Mouse (Mus musculus): Measurements from ENCODE around the gene Hipk1.

Hipk1 gene

DNA sequence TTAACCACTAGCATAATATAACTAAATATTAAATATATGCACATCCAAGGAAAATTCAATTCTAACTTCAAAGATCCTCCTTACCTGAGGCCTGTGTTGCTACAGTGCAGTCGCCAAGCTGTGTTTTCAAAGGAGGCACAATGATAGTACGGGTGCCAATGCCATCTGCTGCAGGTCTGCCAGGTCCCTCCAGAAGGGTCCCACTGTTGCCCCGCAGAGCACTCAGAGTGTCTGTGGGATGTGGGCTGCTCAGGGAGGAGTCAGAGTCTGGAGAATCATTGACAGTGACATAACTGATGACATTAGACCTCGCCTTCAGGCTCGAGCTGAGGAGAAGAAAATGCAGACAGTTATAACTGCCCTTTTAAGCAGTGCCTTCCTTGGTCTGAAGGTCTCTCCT, 44.7 kb downstream of the Hipk1 start:
- no peak for DNase-seq (ENCODE audit: low read depth, low spot score)

DNA sequence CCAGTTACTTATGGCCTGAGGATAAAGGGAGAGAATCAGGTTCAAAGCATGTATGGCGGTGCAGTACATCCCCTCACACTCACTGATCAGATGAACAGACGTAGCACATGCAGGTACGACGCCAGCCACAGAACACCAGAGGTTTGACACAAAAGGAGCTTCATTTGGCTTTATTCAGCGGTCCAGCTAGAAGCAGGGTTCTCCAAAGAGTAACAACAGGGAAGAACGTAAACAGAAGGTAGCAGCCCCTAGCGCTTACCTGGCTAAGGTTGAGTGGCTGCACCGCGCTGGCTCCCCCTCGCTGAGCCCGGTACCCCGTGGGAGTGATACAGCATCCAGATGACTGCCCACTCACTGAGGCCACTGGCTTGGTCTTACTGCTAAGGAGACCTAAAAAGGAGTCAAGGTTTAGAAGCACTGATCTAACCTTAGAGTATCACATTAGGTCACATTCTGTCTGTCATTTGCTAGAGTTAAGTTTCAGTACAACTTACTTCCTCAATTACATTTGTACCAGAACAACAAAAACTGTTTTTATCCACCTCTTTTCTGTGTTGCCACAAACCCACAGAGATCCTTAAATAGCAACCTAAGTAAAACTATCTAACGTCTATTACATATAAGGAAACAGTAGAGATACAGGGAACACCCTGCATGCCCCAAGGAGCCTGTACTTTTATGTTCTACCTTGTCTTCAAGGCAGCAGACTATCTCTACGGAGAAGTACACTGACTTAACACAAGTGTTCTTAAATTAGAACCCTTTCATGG, 46.2 kb downstream of the Hipk1 start:
- no peak for DNase-seq (ENCODE audit: low read depth, low spot score)

DNA sequence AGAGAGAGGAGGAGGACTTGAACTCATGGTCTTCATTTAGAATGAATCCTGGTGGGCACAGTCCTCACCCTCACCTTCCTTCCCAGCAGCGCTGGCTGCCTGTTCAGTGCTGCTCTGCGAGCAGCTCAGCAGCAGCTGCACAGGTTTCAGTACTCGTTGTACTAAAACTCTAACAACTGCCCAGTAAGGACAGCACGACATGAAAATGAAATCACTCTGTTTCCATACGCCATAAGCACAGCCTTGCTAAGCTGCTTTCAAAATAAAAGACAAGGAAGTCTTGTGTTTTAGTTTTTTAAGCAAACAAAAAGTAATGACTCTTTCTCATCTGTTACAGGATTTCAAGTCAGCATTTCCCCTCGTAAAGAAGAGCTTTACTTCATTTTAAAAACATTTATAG, 48.2 kb downstream of the Hipk1 start:
- DNase-seq (ENCODE audit: low read depth, low spot score): no peak

DNA sequence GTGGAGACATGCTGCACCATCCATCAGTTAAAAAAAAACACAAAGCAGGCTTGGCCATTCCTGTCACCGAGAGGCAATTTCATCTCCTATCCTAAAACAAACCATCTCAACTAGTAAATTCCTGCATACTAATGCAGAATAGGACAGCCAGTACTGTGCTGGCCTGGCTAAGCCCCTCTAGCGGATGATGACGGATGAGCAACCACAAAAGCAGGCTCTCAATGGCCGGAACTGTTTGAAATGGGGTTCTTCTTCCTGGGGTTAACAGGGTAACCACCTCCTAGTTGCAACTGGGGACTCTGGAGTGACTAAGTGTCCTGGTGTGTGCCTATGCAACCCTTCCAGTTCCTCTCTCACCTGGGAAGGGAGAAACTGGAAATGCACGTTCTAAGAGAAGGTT, 51.0 kb downstream of the Hipk1 start:
- DNase-seq (ENCODE audit: low read depth, low spot score): no peak

DNA sequence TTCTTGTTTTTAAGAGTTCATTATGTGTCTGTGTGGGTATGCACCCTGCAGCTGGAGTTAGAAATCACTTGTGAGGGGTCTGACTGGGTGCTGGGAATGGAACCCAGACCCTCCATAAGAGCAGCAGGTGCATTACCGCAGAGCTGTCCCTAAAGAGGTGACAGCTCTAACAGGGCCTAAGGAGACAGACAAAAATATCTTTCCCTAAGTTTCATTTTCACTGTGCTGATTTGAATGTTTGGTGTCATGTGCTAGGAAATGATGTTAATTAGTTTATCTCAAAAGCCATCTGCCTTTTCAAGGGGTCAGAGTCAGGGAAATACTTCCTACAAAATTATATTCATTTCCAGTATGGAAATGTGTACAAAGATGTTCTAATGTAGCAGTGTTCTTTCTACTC, 52.0 kb downstream of the Hipk1 start, which contains the start of gene Gm10964:
Gene Gm10964 (plus strand): TSS at position 38 of the 400 bp plus-strand sequence.
- DNase-seq (ENCODE audit: low read depth, low spot score): no peak

DNA sequence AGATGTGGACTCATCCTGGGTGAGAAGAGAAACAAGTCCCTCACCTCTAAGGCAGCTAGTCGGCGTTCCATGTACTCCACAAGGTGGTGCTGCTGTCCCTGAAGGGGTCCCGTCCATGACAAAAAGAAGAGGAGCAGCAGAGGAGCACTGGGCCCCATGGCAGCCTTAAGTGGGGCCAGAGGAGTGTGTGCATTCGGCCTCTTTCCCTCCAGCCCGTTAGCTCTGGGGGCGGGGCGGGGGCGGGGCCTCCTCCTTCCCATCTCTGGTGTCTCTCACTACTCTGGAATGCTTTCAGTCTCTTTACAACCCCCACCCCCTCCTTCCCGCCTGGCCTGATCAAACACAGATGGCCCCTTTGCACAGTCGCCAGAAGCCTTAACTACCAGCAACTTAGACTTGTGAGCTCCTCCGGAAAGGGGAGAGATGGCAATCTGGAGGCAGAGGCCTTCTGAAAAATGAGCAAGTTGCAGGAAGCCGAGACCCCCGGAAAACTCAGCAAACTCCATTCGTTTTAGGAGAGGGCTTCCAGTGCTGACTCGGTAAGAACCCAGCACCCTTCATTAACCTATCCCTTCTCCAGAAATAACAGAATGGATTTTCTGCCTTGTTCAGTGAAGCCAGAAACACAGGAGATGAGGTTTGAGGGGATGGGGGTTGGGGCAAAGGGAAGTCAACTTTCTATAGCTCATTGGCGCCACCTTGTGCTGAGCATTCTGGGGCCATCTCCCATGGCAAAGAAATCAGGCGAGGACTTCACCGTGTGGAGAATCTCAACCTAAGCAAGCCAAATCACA, 53.4 kb downstream of the Hipk1 start, which contains the start of gene Olfml3:
Gene Olfml3 (minus strand): TSS at position 224 of the 794 bp plus-strand sequence.
- DNase-seq (ENCODE audit: low read depth, low spot score): peak; percentile 93

DNA sequence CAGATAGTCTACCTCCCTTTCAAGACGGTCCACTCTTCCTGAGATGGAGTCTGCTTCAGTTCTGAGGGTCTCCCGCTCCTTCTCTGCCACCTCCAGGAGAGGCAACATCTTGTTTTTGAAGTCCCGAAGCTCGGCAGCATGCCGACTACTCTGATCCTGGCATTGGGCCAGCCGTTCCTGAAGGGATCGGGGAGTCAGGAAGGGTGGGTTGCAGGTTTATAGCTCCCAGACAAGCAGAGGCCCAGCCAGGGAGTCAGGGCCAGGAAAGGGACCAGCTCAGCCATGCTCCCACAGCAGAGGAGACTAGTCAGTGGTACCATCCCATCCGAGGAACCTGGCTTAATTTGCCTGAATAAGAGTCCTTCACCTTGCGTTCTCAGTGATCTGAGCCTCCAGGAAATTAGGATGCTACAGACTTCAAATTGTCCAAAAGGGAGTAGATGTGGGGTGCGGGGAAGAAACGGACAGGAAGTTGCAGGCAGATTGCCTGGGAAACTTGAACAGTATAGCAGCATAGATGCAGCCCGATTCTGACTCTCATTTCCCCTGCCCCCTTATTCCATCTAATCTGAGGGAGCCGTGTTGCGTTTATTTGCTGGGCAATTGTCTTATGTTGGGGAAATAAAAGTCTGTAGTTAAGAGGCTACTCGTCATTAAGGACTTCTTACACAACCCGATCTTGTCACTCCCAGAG, 54.2 kb downstream of the Hipk1 start:
- peak; percentile 34 for DNase-seq (ENCODE audit: low read depth, low spot score)

DNA sequence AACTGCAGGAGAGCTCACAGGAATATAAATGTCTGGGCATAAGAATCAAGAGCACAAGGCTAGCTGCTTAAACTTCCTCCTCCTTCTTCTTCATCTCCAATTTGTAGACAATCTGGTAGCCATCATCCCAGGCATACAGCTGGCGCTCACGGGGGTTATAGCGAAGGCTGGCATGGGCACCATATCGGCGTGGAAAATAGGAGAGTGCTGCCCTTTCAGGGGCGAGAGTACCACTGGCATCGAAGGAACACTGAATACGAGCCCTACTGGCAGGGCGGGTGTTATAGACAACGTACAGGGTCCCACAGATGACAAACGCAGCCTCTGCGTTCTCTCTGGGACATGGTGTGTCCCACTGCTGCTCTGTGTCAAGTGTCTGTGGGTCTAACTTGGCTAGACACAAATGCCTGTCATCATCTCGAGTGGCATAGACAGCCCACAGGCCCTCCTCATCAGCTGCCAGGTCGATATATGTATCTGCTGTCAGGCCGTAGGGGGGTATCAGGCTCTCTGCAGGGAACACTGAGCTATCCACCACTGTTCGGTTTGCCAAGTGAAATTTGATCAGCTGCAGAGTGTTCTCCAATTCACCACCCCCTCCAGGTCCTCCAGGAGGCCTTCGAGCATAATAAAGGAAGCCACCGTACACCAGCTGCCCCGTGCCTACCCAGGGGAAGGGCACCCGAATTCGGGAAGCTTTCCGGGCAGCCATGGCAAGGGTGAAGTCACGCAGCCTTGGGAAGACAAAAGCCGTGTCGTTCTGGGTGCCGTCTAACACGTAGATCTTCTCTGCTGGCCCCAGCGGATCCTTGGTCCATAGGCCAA, 55.4 kb downstream of the Hipk1 start:
- no peak for DNase-seq (ENCODE audit: low read depth, low spot score)

DNA sequence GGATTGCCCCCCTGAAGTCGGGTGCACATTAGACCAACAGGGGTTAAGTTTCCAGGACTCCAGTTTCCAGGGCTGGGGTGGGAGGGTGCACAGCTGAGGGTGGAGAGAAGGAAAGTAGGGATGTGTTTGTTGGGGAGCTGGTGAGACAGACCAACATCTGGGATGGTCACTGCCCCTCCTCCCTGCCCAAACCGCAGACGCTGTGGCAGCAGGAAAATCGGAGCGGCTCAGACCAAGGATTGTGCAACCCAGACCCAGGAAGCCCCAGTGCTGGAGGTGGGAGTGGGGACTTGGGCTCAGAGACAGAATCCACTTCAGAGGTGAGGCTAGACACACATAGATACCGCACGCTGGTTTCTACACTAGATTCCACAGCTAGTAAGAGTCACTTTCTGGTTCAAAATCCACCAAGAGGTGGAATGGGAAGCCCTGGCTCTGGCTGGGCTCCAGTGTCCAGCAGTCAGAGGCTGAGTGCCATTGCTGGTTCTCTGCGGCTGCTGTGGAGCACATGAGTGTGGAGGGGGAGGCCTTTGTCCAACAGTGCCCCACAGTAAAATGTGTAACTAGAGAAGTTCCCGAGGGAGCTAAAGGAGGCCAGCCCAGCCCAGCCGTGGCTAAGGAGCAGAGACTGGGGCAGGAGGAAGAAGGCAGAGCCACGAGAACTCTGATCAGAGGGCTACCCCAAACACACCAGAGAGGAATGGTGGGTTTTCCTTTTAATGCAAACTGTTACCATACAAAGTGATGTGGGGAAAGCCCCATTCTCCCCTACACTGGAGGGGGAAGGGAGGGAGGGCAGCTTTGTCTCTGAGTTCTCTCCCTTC, 56.5 kb downstream of the Hipk1 start:
- DNase-seq (ENCODE audit: low read depth, low spot score): peak; percentile 73

DNA sequence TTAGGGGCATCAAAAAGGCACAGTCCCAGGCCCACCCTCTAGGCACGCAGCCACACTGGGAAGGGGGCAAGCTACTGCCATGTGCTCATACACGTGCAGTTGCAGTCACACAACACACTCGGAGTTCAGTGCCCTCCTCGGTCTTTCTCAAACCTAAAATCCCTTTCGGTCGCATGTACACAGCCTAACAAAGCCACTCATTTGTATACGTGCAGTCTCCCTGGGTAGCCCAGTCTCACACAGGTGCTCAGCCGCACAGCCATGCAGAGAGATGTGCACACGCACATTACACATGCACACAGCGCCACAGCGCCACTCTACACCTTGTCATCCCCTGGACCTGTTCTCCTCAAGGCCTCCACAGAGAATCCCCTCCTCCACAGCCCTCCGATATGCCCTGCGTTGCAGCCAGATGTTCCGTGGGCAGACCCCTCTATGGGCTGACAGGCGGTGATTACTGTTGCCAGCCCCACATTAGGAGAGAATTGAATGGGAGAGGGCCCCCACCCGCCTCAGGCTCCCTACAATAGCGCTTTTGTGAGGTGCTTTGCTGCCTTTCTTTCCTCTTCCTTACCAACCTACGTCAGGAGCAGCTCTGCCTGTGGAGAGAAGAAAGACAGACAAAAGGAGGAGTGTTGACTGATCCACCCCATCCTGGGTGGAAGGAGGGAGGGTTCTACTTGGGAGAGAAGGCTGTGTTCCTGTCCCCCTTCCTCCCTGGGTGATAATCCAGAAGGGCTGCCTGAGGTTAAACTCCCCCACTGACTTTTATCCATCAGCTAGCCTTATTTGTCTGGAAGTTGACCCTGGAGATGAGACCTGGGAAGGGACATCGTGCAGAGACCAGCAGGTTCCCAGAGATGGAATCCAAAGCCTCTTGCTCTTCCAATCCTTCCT, 57.3 kb downstream of the Hipk1 start:
- DNase-seq (ENCODE audit: low read depth, low spot score): peak; percentile 57

DNA sequence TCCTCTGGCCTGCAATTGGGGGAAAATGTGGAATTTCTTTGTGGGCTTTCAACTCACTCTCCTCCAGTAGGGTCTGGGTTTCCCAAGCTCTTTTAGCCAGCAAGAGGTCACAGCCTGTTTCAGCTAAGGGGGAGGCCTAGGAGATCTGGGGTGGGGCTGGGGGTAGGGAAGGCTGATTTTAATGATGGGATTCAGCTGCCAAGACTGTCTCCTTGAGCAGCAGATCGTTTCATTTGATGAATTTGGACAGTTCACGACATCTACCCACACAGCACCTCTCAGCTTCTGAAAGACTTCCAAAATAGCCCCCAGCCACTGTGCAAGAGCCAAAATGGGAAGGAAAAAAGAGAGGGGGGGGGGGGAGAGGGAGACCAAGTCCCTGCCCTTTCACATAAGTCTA, 58.2 kb downstream of the Hipk1 start:
- DNase-seq (ENCODE audit: low read depth, low spot score): no peak

DNA sequence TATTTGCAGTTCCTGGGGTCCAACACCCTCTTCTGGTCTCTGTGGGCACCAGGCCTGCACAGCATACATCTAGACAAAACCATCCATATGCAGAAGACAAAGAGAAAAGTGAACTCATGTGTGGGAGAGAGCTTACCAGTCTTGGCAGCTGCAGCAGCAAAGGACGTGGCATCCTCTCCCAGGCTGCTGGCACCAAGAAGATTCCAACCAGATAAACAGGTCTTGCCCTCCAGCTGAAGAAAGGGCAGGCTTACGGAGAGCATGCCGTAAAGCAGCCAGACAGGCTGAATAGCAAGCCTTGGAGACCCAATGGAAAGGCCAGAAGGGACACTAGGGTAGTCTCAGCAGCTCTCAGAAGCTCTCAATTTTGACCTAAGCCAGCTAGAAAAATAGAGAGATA, 59.2 kb downstream of the Hipk1 start:
- no peak for DNase-seq (ENCODE audit: low read depth, low spot score)

DNA sequence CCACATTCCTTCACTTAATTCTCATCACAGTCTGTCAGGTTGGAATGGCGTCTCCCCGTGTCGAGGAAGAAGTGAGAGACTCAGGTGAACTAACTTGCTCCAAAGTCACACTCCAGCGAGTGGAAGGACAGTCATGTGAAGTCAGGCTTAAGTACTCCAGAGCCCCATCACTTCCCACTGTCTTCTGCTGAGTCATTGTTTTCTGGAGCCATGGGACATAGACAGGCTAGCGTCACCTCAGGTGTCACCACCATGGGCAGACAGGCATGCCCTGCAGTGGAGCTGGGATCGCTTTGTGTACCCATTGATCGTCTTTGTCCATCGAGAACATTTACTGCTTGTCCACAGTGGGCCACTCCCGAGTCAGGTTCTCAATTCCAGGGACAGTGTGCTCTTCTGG, 61.5 kb downstream of the Hipk1 start:
- no peak for DNase-seq (ENCODE audit: low read depth, low spot score)

DNA sequence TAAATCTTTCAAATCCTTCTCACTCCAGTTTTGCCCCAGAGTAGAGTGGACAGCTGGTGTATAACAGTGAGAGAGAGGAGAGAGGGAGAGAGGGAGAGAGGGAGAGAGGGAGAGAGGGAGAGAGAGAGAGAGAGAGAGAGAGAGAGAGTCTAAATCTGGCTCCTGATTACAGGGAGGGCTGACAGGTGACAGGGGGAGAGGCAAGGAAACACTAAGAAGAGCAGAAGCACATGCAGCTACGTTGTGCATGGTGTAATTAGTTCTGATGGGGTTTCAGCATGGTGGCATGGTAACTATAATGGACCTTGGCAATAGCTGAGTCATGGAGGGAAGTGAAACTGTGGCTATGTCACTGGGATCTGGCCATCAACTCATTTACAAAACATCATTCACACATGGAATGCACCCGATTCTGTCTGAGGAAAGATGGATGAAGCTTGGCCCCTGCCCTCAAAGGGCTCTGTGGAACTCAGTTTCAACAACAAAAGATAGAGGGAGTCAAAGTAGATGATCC, 63.5 kb downstream of the Hipk1 start:
- no peak for DNase-seq (ENCODE audit: low read depth, low spot score)

DNA sequence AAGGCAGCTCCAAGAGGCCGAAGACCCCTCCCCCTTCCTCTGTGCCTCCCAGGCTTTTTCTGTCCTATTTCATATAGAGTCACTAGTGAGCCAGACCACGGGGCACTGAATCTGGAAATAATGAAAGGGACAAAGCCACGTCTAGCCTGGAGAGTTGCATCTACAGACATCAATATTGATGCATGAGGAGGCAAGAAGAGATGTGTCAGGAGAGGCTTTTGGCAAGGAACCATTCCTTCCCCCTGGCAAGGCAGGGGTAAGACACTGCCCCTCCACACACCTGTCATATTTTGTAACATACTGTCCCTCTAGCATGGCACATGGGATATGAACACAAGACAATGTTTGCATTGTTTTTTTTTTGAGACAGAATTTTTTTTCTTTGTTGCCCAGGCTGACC, 64.7 kb downstream of the Hipk1 start:
- DNase-seq (ENCODE audit: low read depth, low spot score): no peak

DNA sequence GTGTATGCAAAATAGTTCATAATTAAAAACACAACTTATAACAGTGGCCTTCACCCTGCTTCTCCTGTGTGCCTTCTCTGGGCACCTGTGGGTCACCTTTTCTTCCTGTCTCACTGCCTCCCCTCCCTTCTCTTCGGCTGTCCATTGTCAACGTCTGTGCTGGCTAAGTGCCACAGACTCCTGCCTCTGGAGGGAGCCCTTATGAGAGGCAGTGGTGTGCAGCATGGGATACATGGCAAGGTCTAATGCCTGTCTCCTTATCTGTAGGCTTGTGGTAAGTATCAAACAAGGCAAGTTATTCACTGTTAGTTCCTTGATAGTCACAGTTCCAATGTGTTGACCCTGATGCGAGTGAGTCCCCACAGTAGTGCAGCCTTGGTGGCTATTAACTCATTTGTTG, 67.2 kb downstream of the Hipk1 start:
- DNase-seq (ENCODE audit: low read depth, low spot score): no peak

DNA sequence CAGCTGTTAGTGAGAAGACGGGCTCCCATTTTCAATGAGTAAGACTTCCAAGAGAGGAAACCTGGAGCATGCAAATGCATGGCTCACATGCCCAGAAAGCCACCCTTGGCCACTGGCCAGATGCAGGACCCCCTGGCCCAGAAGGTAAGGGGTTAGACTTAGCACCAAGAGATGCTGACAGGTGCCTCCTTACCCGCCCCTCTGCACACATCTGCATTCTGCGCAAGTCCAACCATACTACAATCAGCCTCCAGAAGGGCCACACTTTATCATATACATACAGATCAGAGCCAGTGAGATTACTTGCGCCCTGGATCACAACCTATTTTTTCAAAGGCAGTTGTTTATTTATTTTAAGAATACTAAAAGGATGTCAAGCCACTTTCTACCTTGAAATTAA, 72.6 kb downstream of the Hipk1 start:
- DNase-seq (ENCODE audit: low read depth, low spot score): no peak

DNA sequence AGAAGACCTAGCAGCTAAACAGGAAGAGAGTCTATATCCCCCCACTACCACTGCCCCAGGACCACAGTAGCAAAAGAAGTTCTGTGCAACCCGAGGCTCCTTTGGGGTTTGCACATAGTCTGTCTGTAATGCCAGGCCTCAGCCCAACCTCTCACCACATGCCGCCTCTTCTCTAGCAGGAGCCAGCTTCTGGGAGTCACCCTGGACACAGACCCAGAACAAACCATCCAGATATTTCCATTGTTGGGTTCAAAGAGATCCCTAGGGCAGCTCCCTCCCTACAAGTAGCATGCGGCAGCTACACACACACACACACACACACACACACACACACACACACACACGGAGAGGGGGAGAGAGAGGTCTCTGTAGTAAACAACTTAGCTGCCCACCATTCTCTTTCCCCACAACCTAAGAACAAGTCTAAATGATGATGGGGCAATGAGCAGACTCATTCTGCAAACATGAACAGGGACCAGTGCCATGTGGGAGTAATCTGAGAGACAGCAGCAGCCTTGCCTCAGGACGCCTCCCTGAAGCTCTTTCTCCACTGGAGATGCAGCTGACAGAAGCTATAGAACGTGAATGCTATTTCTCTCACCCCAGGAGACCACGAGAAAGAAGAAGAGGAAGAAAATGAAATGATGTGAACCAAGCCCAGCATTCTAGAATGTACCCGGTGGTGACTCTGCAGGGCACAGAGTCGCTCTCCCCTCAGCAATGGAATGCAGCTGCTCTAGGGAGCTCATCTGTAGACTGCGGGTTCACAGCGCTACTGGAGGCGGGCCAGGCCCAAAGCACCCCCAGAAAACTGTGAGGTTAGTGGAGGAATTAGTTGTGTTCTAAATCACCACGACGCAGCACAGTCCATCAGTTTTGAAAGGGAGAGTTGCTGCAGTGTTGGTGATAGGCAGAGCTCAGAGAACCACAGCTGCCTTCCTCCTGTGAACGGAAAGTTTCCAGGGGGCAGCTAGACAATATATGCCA, 74.3 kb downstream of the Hipk1 start:
- DNase-seq (ENCODE audit: low read depth, low spot score): no peak

Data from forelimb bud, embryonic 11.5 days (tissue).